Mouse (Mus musculus): ENCODE results near the gene Enho. TPM values are rescaled to one million over a fixed set of nuclear protein-coding genes. Genes with fewer than 3 reads are reported as not detected.

The Enho gene
- polyA plus RNA-seq, 1 experiment from 2014 or later, result 10.8 TPM

- 39% methylated on average over 12 of the region's 12 CpGs for WGBS
- Histone ChIP-seq H3K27me3 (replicated peaks) (0 out of 2 replicates have a peak, but pooled peaks cover 7% of the 10 kb centered on the region), H3K9me3 (no peaks in the 10 kb centered on the region), H3K4me1 (replicated peaks) (no peaks in the 10 kb centered on the region), H3K27ac (no peak overlapping the region), H3K36me3 (no peaks in the 10 kb centered on the region), H3K9ac (no peak overlapping the region), H3K4me3 (replicated peaks) (no peak overlapping the region), H3K4me2 (replicated peaks) (no peak overlapping the region)
- no peak for ATAC-seq
These were observed 21.0 kb downstream of the Enho start for GRCm38 (mm10) chr4:41618916-41619746.

- Histone ChIP-seq H3K4me3 (replicated peaks) (no peak overlapping the region), H3K36me3 (no peaks in the 10 kb centered on the region), H3K27me3 (replicated peaks) (0 out of 2 replicates have a peak, but pooled peaks cover 7% of the 10 kb centered on the region), H3K9ac (no peak overlapping the region), H3K27ac (no peak overlapping the region), H3K4me2 (replicated peaks) (no peak overlapping the region), H3K9me3 (no peaks in the 10 kb centered on the region), H3K4me1 (replicated peaks) (no peaks in the 10 kb centered on the region)
- 54% methylated on average over 9 of the region's 9 CpGs for WGBS
- 0 out of 2 replicates have a peak, but pooled peaks have one; percentile 39 for ATAC-seq
These were observed 24.2 kb downstream of the Enho start for GRCm38 (mm10) chr4:41615661-41616599.

GRCm38 (mm10) chr4:41614156-41614555 is 26.0 kb downstream of the Enho start:
- Histone ChIP-seq H3K36me3 (no peaks in the 10 kb centered on the region), H3K27ac (no peak overlapping the region), H3K9me3 (no peaks in the 10 kb centered on the region), H3K4me3 (replicated peaks) (no peak overlapping the region), H3K4me2 (replicated peaks) (no peak overlapping the region), H3K9ac (no peak overlapping the region), H3K27me3 (replicated peaks) (0 out of 2 replicates have a peak, but pooled peaks cover 5% of the 10 kb centered on the region), H3K4me1 (replicated peaks) (no peaks in the 10 kb centered on the region)
- WGBS, result 11% methylated on average over 7 of the region's 7 CpGs
- ATAC-seq, result peak; percentile 31; the same call in 1 of the 2 replicates

- Histone ChIP-seq H3K36me3 (no peaks in the 10 kb centered on the region), H3K4me3 (replicated peaks) (no peak overlapping the region), H3K27me3 (replicated peaks) (0 out of 2 replicates have a peak, but pooled peaks cover 5% of the 10 kb centered on the region), H3K4me1 (replicated peaks) (no peaks in the 10 kb centered on the region), H3K4me2 (replicated peaks) (no peak overlapping the region), H3K27ac (no peak overlapping the region), H3K9ac (no peak overlapping the region), H3K9me3 (no peaks in the 10 kb centered on the region)
- 58% methylated on average over 8 of the region's 8 CpGs for WGBS
- ATAC-seq, result no peak
These were observed 28.0 kb downstream of the Enho start for GRCm38 (mm10) chr4:41612166-41612565.

- ATAC-seq, result no peak
- Histone ChIP-seq H3K4me2 (replicated peaks) (no peak overlapping the region), H3K27ac (no peak overlapping the region), H3K4me1 (replicated peaks) (no peaks in the 10 kb centered on the region), H3K9me3 (no peaks in the 10 kb centered on the region), H3K27me3 (replicated peaks) (0 out of 2 replicates have a peak, but pooled peaks cover 5% of the 10 kb centered on the region), H3K36me3 (no peaks in the 10 kb centered on the region), H3K4me3 (replicated peaks) (no peak overlapping the region), H3K9ac (no peak overlapping the region)
- WGBS, result 49% methylated on average over 6 of the region's 6 CpGs
These were observed 29.5 kb downstream of the Enho start for GRCm38 (mm10) chr4:41610594-41610980.

- no peak overlapping the region for H3K27ac ChIP-seq
- H3K4me2 ChIP-seq (replicated peaks), result no peak overlapping the region
- H3K4me1 ChIP-seq (replicated peaks), result no peaks in the 10 kb centered on the region
- no peak overlapping the region for H3K9ac ChIP-seq
- no peaks in the 10 kb centered on the region for H3K27me3 ChIP-seq (replicated peaks)
- no peaks in the 10 kb centered on the region for H3K9me3 ChIP-seq
- no peak for ATAC-seq
- no peak overlapping the region for H3K4me3 ChIP-seq (replicated peaks)
- H3K36me3 ChIP-seq, result no peaks in the 10 kb centered on the region
- WGBS, result 77% methylated on average over 10 of the region's 10 CpGs
These were observed 30.2 kb downstream of the Enho start for GRCm38 (mm10) chr4:41609681-41610593.

- Histone ChIP-seq H3K4me3 (replicated peaks) (no peak overlapping the region), H3K27me3 (replicated peaks) (peaks cover 3% of the 10 kb centered on the region; the same call in 1 of the 2 replicates), H3K9me3 (no peaks in the 10 kb centered on the region), H3K36me3 (no peaks in the 10 kb centered on the region), H3K4me1 (replicated peaks) (no peaks in the 10 kb centered on the region), H3K27ac (no peak overlapping the region), H3K4me2 (replicated peaks) (no peak overlapping the region), H3K9ac (no peak overlapping the region)
- WGBS, result 37% methylated on average over 4 of the region's 4 CpGs
- ATAC-seq, result no peak
These were observed 33.3 kb downstream of the Enho start for GRCm38 (mm10) chr4:41606784-41607183.

- Histone ChIP-seq H3K27me3 (replicated peaks) (peaks cover 3% of the 10 kb centered on the region; the same call in 1 of the 2 replicates), H3K36me3 (no peaks in the 10 kb centered on the region), H3K4me3 (replicated peaks) (no peak overlapping the region), H3K9me3 (no peaks in the 10 kb centered on the region), H3K4me1 (replicated peaks) (no peaks in the 10 kb centered on the region), H3K4me2 (replicated peaks) (no peak overlapping the region), H3K9ac (no peak overlapping the region), H3K27ac (no peak overlapping the region)
- no peak for ATAC-seq
- WGBS, result 49% methylated on average over 8 of the region's 8 CpGs
These were observed 35.4 kb downstream of the Enho start for GRCm38 (mm10) chr4:41604476-41605396.

GRCm38 (mm10) chr4:41602818-41603217 is 37.3 kb downstream of the Enho start:
- no peak for ATAC-seq
- WGBS, result 66% methylated on average over 4 of the region's 4 CpGs
- no peaks in the 10 kb centered on the region for H3K36me3 ChIP-seq
- no peaks in the 10 kb centered on the region for H3K9me3 ChIP-seq
- H3K27me3 ChIP-seq (replicated peaks), result peaks cover 5% of the 10 kb centered on the region; the same call in 1 of the 2 replicates
- H3K4me2 ChIP-seq (replicated peaks), result no peak overlapping the region
- no peak overlapping the region for H3K4me3 ChIP-seq (replicated peaks)
- H3K9ac ChIP-seq, result no peak overlapping the region
- H3K27ac ChIP-seq, result no peak overlapping the region
- no peaks in the 10 kb centered on the region for H3K4me1 ChIP-seq (replicated peaks)
